ENCODE assay signal across 9 mouse cellular contexts in genomic region chr5:144357551-144357880, GRCm38 (mm10). TPM values are rescaled to one million over a fixed set of nuclear protein-coding genes. Genes with fewer than 3 reads are reported as not detected.
DNase-seq lines count a peak whose midpoint lies in the region; ATAC-seq and TF ChIP-seq lines count a peak whose summit lies in the region.
"Had no signal": no experiment of that assay in that cellular context is flagged by ENCODE, and none has a peak within 500 bp of the region (broad histone marks: within the 10 kb centered on the region; RNA-seq: fewer than 3 reads in every experiment).

No protein-coding gene starts in this region.

- no peak for TF ChIP-seq CTCF in heart, postnatal 0 days (IDR thresholded peaks at IDR 0.05; ENCODE audit: low read depth)

- peak overlapping the region; percentile 70 for H3K4me3 ChIP-seq in kidney, embryonic 14.5 days (ENCODE audit: low read length)
- peak overlapping the region; percentile 51 for H3K4me3 ChIP-seq in brown adipose tissue, adult 24 weeks (ENCODE audit: insufficient read depth, low read depth, low read length)
- H3K4me3 ChIP-seq in heart, postnatal 0 days (ENCODE audit: low read depth, low read length) = peak overlapping the region; percentile 72
- H3K4me3 ChIP-seq in midbrain, embryonic 11.5 days (ENCODE audit: low read depth, low read length) = peak overlapping the region; percentile 53

- peak overlapping the region; percentile 75 for H3K4me2 ChIP-seq in kidney, embryonic 14.5 days (replicated peaks; ENCODE audit: low read depth, low read length)
- H3K4me2 ChIP-seq in heart, postnatal 0 days (ENCODE audit: low read depth, low read length) = peak overlapping the region; percentile 77
- H3K4me2 ChIP-seq in midbrain, embryonic 11.5 days = peak overlapping the region; percentile 96

- DNase-seq in kidney, adult 8-10 months = no peak
- no peak for DNase-seq in heart, postnatal 0 days (ENCODE audit: low spot score)
- peak; percentile 93 for DNase-seq in midbrain, embryonic 11.5 days (ENCODE audit: low spot score, missing footprints)
- DNase-seq in layer of hippocampus, adult 18-20 months (ENCODE audit: low spot score in 2 of 2) = no peak
- no peak for DNase-seq in adipocyte (ENCODE audit: low spot score)
- DNase-seq in spleen, postnatal 36 days (ENCODE audit: low spot score in 2 of 2) = no peak

- H3K4me1 ChIP-seq in kidney, embryonic 14.5 days (ENCODE audit: control insufficient read depth, insufficient read depth, low read length) = peaks cover 16% of the 10 kb centered on the region
- H3K4me1 ChIP-seq in brown adipose tissue, adult 24 weeks (ENCODE audit: control insufficient read depth, insufficient read depth, insufficient read length, low read length) = no peaks in the 10 kb centered on the region; the same call in 1 of the 2 replicates
- no peaks in the 10 kb centered on the region; the same call in 1 of the 2 replicates for H3K4me1 ChIP-seq in heart, postnatal 0 days (ENCODE audit: control insufficient read depth, insufficient read depth)
- H3K4me1 ChIP-seq in midbrain, embryonic 11.5 days (ENCODE audit: control insufficient read depth, insufficient read depth, low read length) = peaks cover 12% of the 10 kb centered on the region

- under 1% methylated on average over 27 of the region's 27 CpGs for WGBS in kidney, embryonic 14.5 days
- WGBS in heart, postnatal 0 days = 0% methylated on average over 27 of the region's 27 CpGs
- WGBS in midbrain, embryonic 11.5 days = under 1% methylated on average over 27 of the region's 27 CpGs

- H3K9ac ChIP-seq in kidney, embryonic 14.5 days (ENCODE audit: low read depth, low read length) = peak overlapping the region; percentile 63
- H3K9ac ChIP-seq in heart, postnatal 0 days (replicated peaks; ENCODE audit: low read depth, low read length) = peak overlapping the region; percentile 65
- peak overlapping the region; percentile 49 for H3K9ac ChIP-seq in midbrain, embryonic 11.5 days (ENCODE audit: low read length)

- H3K27me3 ChIP-seq in kidney, embryonic 14.5 days (ENCODE audit: control insufficient read depth, insufficient read depth, low read length) = no peaks in the 10 kb centered on the region
- no peaks in the 10 kb centered on the region for H3K27me3 ChIP-seq in heart, postnatal 0 days (ENCODE audit: control insufficient read depth, insufficient read depth, low read length)
- peaks cover 13% of the 10 kb centered on the region for H3K27me3 ChIP-seq in midbrain, embryonic 11.5 days (ENCODE audit: control insufficient read depth, insufficient read depth, low read length)
- H3K27me3 ChIP-seq: Patski had no signal

- H3K27ac ChIP-seq in kidney, embryonic 14.5 days (ENCODE audit: low read depth, low read length) = peak overlapping the region; percentile 75
- no peak overlapping the region for H3K27ac ChIP-seq in brown adipose tissue, adult 24 weeks (replicated peaks; ENCODE audit: low read depth, low read length)
- H3K27ac ChIP-seq in heart, postnatal 0 days (ENCODE audit: low read depth) = peak overlapping the region; percentile 87
- H3K27ac ChIP-seq in midbrain, embryonic 11.5 days (ENCODE audit: low read depth, low read length) = no peak overlapping the region

- H3K36me3 ChIP-seq in kidney, embryonic 14.5 days (ENCODE audit: control insufficient read depth, insufficient read depth, low read length) = no peaks in the 10 kb centered on the region
- no peaks in the 10 kb centered on the region for H3K36me3 ChIP-seq in heart, postnatal 0 days (replicated peaks; ENCODE audit: control insufficient read depth, insufficient read depth, low read length)
- H3K36me3 ChIP-seq in midbrain, embryonic 11.5 days (ENCODE audit: control insufficient read depth, insufficient read depth, low read length) = no peaks in the 10 kb centered on the region

- no peaks in the 10 kb centered on the region for H3K9me3 ChIP-seq in kidney, embryonic 14.5 days (ENCODE audit: control insufficient read depth, low read length)
- no peaks in the 10 kb centered on the region for H3K9me3 ChIP-seq in heart, postnatal 0 days (replicated peaks; ENCODE audit: control insufficient read depth, low read length)
- H3K9me3 ChIP-seq in midbrain, embryonic 11.5 days (ENCODE audit: control insufficient read depth, low read length) = no peaks in the 10 kb centered on the region

- ATAC-seq in kidney, embryonic 14.5 days (ENCODE audit: low FRiP score, low TSS enrichment) = no peak
- no peak for ATAC-seq in heart, postnatal 0 days (ENCODE audit: insufficient read depth, low read depth)
- no peak; the same call in 1 of the 2 replicates for ATAC-seq in midbrain, embryonic 11.5 days (ENCODE audit: low FRiP score)

- no peak for TF ChIP-seq EP300 in heart, postnatal 0 days (IDR thresholded peaks at IDR 0.05; ENCODE audit: low read depth)

RNA-seq across cellular contexts. Expression of gene Baiap2l1, which starts 0.4 kb away (rescaled TPM):
- polyA plus RNA-seq in kidney, embryonic 14.5 days (2014; fragmentation: Nextera tagmentation; extraction: Ambion mirVana) = 9.0 and 13.2 TPM in 2 replicates
- not detected in 2 replicates for polyA plus RNA-seq in brown adipose tissue, adult 24 weeks (2012; ENCODE audit: insufficient read depth, insufficient read length, missing spikeins)
- 6.0 and 6.2 TPM in 2 replicates for total RNA-seq in heart, postnatal 0 days (2014; rRNA removed; ENCODE audit: low replicate concordance)
- 10.2 and 11.1 TPM in 2 replicates for polyA plus RNA-seq in heart, postnatal 0 days (2015; fragmentation: Nextera tagmentation; extraction: Ambion mirVana)
- polyA plus RNA-seq in midbrain, embryonic 11.5 days (2014; fragmentation: Nextera tagmentation; extraction: Ambion mirVana) = 1.8 and 2.4 TPM in 2 replicates
- total RNA-seq in layer of hippocampus, adult 18-20 months (2021) = under 1 TPM; 0.46 to 0.87 TPM

Comparison
In these comparisons a context has a peak if more than half of its experiments do, and no peak if none do; other contexts are left out.
1. H3K27ac ChIP-seq: peak in kidney, embryonic 14.5 days (single experiment) and heart, postnatal 0 days (single experiment); none in brown adipose tissue, adult 24 weeks (single experiment) and midbrain, embryonic 11.5 days (single experiment).
2. Peak in every context shown above with its lines, with median percentiles within 50 percentile points of each other: H3K4me2 ChIP-seq, H3K4me3 ChIP-seq and H3K9ac ChIP-seq.